Mouse (Mus musculus) thymus, postnatal 14 days (tissue): ENCODE results near the gene Lexm.

Experiments
- DNase-seq: peaks from one replicate; pipeline ENCODE4 v3.0.0; 2021

Gene Lexm

DNA sequence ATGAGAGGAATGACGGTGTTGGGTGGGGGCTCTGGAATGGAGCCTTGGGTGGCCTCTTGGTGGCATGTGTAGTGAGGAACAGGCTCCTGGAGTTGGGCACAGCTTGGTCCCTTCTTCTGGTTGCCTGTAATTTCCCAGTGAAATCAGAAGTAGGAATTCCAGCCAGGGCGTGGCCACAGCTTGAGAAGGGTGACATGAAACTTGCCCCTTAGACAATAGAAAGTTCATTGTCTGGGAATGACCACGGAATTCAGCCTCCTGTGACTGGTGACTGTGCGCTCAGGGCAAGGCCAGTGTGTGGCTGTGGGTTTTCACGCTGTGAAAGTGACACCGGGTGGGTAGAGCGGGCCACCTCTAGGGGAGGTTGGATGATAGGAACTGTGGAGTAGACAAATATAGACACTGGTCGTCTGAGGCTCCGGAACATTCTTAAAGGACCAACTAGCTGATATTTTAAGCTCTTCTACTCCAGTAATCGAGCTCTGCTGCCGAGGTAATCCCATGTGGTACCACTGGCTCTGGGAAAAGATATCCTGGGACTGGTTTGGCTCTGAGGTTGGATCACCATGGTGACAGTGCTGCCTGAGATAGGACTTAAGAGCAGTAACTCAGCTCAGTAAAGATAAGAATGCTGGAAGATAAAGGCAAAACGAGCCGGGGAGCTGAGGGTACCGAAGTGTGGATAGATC lies 35.7 kb downstream of the Lexm start:
- DNase-seq: no peak

DNA sequence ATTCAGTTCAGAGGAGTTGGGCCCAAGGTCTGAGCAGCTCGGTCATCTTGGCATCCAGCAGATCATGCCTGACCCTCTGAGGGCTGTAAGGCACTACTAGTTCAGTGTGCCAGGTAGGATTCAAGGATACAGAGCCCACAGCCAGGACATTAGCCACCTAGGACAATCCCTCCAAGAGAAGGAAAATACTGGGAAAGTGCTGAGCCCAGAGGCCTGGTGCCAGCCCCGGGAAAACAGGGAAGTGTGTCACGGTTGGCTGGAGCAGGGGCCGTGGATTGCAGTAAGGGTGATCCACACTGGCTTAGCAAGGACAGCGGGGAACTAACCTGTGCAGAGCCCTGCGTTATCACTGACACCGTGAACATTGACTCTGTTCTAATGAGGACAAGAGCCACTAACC lies 39.5 kb downstream of the Lexm start:
- DNase-seq: no peak

GRCm38 (mm10) chr4:106575022-106575421 lies 42.0 kb downstream of the Lexm start:
- DNase-seq: no peak

- no peak for DNase-seq
Measured at GRCm38 (mm10) chr4:106571081-106571724, 45.8 kb downstream of the Lexm start.

DNA sequence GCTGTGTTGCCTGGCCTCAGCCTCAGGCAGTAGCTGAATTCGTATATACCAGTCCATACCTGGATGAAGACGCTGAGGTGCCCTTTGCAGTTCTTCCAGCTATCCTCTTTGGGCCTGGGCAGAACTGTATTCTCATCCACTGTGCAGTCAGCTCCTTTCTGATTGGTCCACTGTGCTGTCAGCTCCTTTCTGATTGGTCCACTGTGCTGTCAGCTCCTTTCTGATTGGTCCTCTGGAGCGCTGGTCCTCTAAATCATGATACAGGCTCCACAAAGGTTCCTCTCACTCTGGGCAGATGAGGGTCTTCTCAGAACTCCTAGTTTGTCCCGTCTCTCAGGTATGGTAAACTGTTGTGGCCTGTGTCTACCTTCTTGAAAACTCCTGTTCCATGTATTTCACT lies 47.4 kb downstream of the Lexm start:
- no peak for DNase-seq

DNA sequence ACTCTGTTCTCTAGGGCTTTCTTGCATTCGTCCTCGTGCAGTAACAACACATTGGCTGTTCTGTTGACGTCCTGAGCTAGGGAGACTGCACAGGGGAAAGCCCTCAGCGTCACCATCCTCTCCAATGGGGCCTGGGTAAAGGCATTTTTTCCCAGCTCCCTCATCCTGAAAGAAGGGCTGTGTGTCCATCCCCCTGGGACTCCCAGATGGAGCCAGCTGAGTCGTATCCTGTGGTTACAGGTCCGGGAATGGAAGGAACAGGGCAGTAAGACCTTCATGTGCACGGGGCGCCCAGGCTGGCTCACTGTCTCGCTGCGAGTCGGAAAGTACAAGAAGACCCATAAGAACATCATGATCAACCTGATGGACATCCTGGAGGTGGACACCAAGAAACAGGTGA lies 52.9 kb downstream of the Lexm start:
- DNase-seq: no peak

DNA sequence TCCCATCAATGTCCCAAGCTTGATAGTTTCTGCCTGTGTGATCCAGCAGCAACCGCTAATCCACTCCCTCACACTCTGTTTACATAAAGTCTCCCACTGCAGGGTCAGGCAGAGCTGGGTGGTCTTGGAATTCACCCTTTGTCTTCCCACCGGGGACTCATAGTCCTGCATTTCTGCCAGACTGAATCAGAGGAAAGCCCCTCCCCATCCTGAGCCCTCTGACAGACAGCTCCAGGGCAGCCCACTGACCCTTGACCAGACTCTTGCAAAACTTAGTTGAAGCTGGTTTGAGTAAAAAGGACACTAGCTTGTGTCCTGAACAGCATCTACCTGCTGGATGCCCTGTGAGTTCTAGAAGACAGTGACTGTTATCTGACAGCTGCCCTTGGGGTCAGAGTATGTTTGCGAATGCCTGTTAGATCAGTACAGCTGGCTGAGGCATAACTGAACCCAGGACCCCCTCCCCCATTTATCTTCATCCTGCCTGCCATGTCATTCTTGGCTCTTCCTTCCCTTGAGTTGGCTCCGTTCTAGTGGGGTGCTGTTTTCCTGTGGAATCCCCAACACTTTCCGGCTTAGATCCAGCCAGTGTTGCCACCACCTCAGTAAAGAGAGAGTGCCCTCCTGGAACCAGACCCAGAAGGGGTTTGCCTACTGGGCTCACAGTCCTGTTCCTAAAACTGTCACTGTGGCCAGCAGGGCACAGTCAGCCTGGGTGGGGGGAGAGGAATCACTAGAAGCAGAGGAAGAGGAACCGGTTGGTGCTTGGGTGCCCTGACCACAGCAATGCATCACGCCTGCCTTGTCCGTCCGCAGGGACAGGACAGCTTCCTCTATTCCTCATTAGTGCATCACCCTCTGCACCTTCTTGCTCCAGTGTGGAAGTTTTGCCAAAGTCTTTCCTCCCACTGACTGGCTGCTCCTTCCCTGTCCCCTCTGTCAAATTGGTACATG lies 53.9 kb downstream of the Lexm start:
- no peak for DNase-seq

DNA sequence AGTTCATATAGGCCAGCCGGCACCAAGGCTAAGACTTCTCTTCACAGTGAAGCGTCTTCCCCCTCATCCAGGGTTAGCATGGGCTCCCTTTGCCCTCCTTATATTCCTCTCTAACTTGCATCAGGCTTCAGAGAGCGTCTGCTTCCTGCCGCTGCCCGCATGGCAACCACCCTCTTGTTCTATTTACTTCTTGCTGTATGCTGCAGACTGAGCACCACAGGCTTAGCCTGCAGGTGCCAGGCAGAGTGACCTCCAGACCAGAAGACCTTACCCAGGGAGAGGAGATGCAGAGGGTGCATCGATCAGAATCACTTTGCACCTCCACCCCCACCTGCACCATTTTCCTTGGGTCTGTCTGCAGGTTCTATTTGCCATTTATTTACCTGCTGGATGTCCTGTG lies 55.0 kb downstream of the Lexm start:
- peak; percentile 34 for DNase-seq

DNA sequence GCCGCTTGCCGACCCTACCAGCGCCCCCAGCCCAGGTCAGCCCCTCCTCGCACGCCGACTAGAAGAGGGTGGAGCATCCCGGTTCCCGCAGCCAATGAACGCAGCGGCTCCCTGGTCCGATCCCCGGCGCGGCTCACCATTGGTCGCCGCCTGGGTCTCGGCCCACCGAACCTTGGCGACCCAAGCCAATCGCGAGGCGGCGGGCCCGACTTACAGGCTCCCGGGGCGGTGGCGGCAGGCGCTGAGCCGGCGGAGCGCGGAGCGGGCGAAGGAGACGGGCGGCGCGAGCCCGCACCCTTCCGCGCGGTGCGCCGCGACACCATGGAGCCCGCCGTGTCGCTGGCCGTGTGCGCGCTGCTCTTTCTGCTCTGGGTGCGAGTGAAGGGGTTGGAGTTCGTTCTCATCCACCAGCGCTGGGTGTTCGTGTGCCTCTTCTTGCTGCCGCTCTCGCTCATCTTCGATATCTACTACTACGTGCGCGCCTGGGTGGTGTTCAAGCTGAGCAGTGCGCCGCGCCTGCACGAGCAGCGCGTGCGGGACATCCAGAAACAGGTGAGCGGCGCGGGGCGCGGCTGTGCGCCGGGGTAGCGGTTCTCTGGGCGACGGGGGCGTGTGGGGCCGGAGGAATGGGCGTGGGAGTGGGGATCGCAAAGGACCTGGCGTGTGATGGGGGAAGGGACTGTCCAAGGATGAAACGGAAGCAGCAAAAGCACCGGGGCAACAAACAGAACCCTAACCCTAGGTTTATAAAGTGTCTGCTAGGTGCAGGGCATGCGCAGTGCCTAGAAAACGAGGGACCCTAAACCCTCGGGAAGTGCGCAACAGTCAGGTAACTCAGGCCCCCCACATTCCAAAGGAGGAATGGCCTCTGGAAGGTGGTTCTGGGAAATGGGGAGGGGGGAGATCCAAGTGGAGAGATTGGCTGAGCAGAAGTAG lies 55.9 kb downstream of the Lexm start, which contains the start of gene Dhcr24:
Dhcr24 (plus strand) TSS at position 193 of the 936 bp plus-strand sequence.
- peak; percentile 94 for DNase-seq

DNA sequence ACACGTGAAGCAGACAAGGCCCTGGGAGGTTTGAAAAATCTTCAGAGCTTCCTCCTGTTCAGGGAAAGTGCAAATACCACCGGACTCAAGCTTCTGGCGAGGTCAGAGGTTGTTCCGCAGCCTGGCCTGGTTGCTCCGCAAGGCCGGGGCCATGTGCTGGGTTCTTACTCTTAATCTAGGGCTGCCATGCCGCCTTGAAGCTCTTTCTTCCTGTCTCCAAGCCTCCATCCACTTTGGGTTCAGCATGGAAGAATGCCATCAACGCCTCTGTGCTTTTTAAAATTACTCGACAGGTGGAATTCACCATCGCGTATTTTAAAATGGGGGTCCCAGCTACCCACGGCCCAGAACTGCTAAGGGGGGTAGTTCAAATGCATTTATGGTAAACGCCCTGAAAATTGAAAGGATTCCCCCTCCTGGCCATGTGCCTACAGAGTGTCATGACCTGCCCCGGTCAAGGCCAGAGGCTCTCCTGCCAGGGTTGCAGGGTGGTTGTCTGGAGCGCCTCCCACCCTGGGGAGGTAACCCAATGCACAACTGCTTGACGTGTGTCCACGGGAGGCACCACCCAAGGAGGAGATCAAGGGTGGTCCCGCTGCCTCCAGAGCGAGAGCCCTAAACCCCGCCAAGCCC lies 56.7 kb downstream of the Lexm start:
- no peak for DNase-seq

GRCm38 (mm10) chr4:106559343-106560212 lies 57.5 kb downstream of the Lexm start:
- no peak for DNase-seq

GRCm38 (mm10) chr4:106557978-106558377 lies 59.1 kb downstream of the Lexm start:
- DNase-seq: no peak

GRCm38 (mm10) chr4:106557262-106557661 lies 59.8 kb downstream of the Lexm start:
- DNase-seq: no peak

DNA sequence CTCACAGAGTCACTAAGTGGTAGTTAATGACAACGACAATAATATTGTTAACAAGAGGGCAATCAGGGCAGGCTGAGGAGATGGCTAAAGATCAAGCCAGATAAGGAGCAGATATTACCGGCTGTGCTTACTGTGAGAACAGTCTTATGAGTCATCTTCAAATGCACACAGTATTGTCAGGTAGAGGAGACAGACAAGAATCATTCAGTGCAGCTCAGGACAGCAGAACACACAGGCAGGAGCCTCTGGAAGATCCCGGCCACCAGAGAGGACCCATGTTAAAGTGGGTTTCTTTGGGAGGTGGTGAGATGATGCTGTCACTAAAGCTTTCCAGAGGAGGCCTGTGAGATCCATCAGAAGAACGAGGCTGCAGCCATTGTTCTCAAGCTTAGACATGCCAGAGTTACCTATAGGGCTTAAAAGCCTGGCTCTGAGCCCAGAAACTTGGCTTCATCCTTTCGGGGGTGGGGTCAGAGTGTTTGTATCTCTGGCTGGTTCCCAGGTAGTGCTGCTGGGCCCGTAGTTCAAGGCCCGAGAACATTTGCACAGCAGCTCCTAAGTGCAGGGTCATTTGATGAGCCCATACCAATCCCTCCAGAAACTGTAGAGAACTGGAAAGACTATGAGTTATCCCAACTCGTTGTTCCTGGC lies 66.4 kb downstream of the Lexm start:
- DNase-seq: no peak

DNA sequence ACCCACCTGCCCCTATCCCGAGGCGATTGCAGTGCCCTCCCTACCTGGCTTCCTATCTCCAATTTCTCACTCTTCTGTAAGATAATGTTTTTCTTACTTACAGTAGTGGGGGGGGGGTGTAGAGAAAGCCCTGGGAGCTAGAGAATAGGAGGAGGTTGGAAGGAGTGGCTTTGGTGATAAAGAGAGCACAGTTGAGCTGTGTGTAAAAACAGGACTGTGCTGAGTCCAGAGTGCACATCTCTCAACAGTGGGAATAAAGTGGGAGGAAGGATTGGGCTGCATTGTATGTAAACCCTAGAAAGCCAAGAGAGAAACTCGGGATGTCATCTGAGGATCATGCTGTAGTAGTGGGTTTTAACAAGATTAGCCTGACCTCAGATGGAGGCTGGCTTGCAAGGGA lies 68.9 kb downstream of the Lexm start:
- DNase-seq: no peak

DNA sequence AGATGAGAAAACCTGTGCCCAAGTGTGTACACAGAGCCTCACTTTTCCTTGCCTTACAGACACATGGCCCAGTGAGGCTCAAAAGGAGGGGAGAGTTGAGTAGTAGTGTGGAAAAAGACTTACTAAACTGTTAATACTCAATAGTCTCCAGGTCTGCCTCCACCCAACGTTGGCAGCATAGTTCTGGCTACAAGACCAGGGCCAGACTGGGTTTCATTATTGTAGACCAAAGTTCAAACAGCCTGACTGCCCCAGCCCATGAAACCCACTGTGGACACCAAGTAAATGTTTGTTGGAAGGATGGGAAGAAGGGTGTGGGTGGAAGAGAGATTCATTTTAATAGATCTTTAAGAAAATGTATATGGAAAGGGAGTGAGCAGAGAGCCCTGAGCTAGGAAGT lies 70.1 kb downstream of the Lexm start:
- no peak for DNase-seq

DNA sequence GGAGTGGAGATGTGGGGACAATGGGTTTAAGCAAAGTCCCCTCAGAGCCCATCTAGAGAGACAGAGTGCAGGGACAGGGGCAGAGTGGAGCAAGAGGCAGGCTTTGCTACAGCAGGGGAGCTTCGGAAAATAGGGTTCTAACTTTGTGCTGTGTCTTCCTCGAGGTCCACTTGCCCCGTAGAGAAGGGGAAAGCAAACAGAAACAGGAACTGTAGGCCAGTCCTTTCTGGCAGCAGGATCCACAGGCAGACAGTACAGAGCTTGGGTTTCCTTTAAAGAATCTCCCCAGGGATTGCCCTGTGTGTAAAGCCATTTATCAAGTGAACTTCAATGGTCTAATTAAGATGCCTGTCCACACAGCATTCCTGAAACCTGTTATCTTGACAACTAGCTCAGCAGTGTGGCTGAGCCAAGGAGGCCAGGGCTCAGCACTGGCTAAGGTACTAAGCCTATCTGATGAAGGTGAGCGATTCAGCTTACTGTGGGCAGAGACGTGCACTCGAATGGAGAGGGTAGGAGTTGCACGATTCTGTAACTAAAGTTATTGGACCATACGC lies 71.1 kb downstream of the Lexm start:
- DNase-seq: no peak

DNA sequence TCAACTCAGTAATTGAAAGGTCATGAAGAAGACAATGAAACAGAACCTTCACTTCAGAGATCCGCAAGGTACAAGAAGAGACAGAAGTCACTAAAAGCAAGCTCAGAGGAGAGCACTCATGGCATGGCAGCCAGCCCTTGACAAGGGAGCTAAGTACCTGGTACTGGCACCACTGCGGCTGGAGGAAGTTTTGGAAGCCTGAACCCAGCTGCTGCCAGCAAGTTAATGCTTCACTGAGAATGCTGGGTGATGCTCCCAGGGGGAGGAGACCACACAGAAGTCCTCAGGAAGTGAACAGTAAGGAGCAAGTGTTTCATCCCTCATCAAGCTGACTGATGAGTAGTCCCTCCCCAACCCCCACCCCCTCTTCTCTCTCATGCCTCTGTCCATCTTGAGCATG lies 74.8 kb downstream of the Lexm start:
- DNase-seq: no peak

DNA sequence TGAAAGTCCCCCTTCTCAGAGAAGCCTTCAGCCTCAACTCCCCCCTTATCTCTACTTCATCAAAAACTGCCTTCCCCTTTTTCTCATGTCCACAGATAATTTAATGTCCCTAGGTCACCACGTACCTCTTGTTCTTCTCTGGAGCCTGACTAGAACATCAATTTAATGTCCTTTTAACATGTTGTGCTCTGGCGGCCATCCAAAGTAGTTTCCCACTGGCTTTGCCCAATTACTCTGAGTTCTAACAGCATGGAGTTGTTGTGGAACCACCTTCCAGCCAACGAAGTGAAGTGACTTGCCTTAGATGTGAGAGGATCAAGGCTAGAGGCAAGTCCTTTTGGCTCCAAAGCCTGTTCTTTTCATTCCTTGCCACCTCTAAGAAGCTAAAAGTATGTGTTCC lies 75.5 kb downstream of the Lexm start:
- no peak for DNase-seq
